Comparison of ENCODE assay signal across 9 mouse cellular contexts in the genomic region with DNA sequence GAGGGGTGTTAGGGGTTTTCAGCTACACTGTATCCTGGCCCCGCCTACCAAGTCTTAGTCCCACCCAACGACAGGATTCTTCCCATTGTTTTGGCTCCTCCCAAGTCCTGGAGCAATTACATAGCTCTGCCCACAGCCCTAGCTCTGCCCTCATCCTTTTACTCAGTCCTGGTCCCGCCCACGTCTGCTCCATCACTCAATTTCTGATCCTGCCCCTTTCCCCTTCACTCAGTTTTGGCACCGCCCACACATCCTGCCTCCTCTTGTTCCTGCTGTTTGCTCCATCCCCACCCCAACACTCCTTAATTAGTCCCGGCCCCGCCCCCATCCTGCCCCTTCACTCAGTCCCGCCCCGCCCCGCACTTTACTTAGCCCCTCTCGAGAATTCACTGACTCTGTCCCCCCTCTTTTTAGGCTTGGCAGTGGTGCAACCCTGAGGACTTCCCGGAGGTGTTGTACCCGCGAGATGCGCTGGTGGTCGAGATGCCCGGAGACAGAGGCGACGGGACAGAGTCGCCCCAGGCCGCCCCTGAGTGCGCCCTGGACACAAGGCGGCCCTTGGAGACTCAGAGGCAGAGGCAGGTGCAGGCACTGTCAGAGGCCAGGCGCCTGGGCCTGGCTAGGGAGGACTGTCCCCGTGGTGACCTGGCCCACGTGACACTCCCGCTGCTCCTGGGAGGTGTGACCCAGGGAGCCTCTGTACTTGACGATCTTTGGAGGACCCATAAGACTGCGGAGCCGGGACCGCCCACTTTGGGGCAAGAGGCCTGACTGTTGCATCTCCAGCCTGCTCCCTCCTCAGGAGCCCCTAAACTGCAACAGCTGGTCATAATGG. TPM values are rescaled to one million over a fixed set of nuclear protein-coding genes. Genes with fewer than 3 reads are reported as not detected.
DNase-seq lines count a peak whose midpoint lies in the region; ATAC-seq and TF ChIP-seq lines count a peak whose summit lies in the region.
"Had no signal": no experiment of that assay in that cellular context is flagged by ENCODE, and none has a peak within 500 bp of the region (broad histone marks: within the 10 kb centered on the region; RNA-seq: fewer than 3 reads in every experiment).

No protein-coding gene starts in this region.

- H3K27me3 ChIP-seq in stomach, embryonic 16.5 days (ENCODE audit: control insufficient read depth, insufficient read depth, low read length), result no peaks in the 10 kb centered on the region

- H3K4me2 ChIP-seq in stomach, embryonic 16.5 days (ENCODE audit: low read depth, low read length), result peak overlapping the region; percentile 40

- no peak overlapping the region for H3K27ac ChIP-seq in ES-E14 (ENCODE audit: insufficient read depth, low read depth, low read length, poor library complexity, severe bottlenecking)
- no peak overlapping the region for H3K27ac ChIP-seq in stomach, embryonic 16.5 days (ENCODE audit: low read length)

- peak; percentile 99 for DNase-seq in ES-E14 (ENCODE audit: low read depth, low spot score)
- DNase-seq in embryo, embryonic 10.5 days (ENCODE audit: low spot score), result peak; percentile 87
- DNase-seq in heart, adult 9 months (ENCODE audit: low spot score in 2 of 2), result peak; percentile 73 to 77
- DNase-seq in kidney, adult 18-20 months, result peak; percentile 70
- peak; percentile 78 for DNase-seq in lung, adult 2 months
- no peak for DNase-seq in cerebellum, adult 11 months
- DNase-seq in left cerebral cortex, adult 11 months (ENCODE audit: low spot score), result no peak

- H3K4me3 ChIP-seq in ES-E14 (ENCODE audit: insufficient read depth in 1 of 2, low read depth in 1 of 2, low read length in 2 of 2, poor library complexity in 1 of 2, severe bottlenecking in 1 of 2), result peak overlapping the region; percentile 48 to 55
- H3K4me3 ChIP-seq in lung, adult 2 months (replicated peaks; ENCODE audit: extremely low read depth, low read depth, low read length), result peak overlapping the region; percentile 26
- no peak overlapping the region; the same call in 1 of the 2 replicates for H3K4me3 ChIP-seq in stomach, embryonic 16.5 days (replicated peaks; ENCODE audit: low read length)

- peak overlapping the region; percentile 55 for H3K9ac ChIP-seq in ES-E14 (ENCODE audit: insufficient read depth, low read depth, low read length, poor library complexity, severe bottlenecking)
- H3K9ac ChIP-seq in stomach, embryonic 16.5 days (ENCODE audit: low read length), result peak overlapping the region; percentile 51; the same call in 1 of the 2 replicates

- no peak for TF ChIP-seq CTCF in lung, adult 2 months (IDR thresholded peaks at IDR 0.05; ENCODE audit: insufficient read depth, low read length)

- WGBS in lung, adult 2 months, result 16% methylated on average over 31 of the region's 31 CpGs
- 5% methylated on average over 31 of the region's 31 CpGs for WGBS in stomach, embryonic 16.5 days

- H3K4me1 ChIP-seq in ES-E14 (ENCODE audit: control insufficient read depth in 2 of 2, insufficient read depth in 2 of 2, low read length in 2 of 2, poor library complexity in 1 of 2), result peaks cover 0 to 12% of the 10 kb centered on the region in 2 experiments; a peak in 3 of 4 replicates
- no peaks in the 10 kb centered on the region; the same call in 1 of the 2 replicates for H3K4me1 ChIP-seq in lung, adult 2 months (ENCODE audit: control insufficient read depth, insufficient read depth, low read length)
- H3K4me1 ChIP-seq in stomach, embryonic 16.5 days (ENCODE audit: control insufficient read depth, insufficient read depth, low read length), result peaks cover 12% of the 10 kb centered on the region; the same call in 1 of the 2 replicates

- no peaks in the 10 kb centered on the region for H3K36me3 ChIP-seq in ES-E14 (ENCODE audit: control insufficient read depth, insufficient read depth, low read length, poor library complexity, severe bottlenecking)
- H3K36me3 ChIP-seq in stomach, embryonic 16.5 days (ENCODE audit: control insufficient read depth, insufficient read depth, low read length), result no peaks in the 10 kb centered on the region

- in situ Hi-C loops in ES-E14 (cut with MboI; ENCODE audit: low sequenced_read_pairs in 2 of 2, unreplicated experiment in 2 of 2), result no loop called here

- H3K9me3 ChIP-seq in ES-E14 (ENCODE audit: control insufficient read depth, insufficient read depth, low read depth, low read length), result no peaks in the 10 kb centered on the region
- H3K9me3 ChIP-seq in stomach, embryonic 16.5 days (replicated peaks; ENCODE audit: control insufficient read depth, low read length), result peaks cover 2% of the 10 kb centered on the region; the same call in 1 of the 2 replicates

- TF ChIP-seq POLR2A in lung, adult 2 months (IDR thresholded peaks at IDR 0.05; ENCODE audit: borderline replicate concordance, extremely low read depth, low read depth, low read length), result no peak

- ATAC-seq in stomach, embryonic 16.5 days (ENCODE audit: insufficient read depth, low FRiP score), result peak; percentile 84

TF ChIP-seq in ES-E14, 5 proteins besides CTCF, POLR2A, EP300 and RAD21:
- TF ChIP-seq ZNF384 (IDR thresholded peaks at IDR 0.05; ENCODE audit: low read depth, low read length) (no peak), ZC3H11A (IDR thresholded peaks at IDR 0.05; ENCODE audit: borderline replicate concordance, low read depth, low read length) (no peak)

RNA-seq across cellular contexts. Expression of a gene that starts 12.1 kb away (rescaled TPM):
- 0.69 and 1.2 TPM in 2 replicates for total RNA-seq in ES-E14 (2012; rRNA removed)
- polyA plus RNA-seq in lung, adult 2 months (2012; rRNA removed), result 0.86 and 1.5 TPM in 2 replicates
- polyA plus RNA-seq in stomach, embryonic 16.5 days (2015; fragmentation: Nextera tagmentation; extraction: Ambion mirVana), result 0.23 TPM in 1 of 2 replicates, not detected in the other

RNA-seq across cellular contexts. Expression of a gene that starts 15.5 kb away (rescaled TPM):
- 7.8 and 11.5 TPM in 2 replicates for total RNA-seq in ES-E14 (2012; rRNA removed)
- polyA plus RNA-seq in lung, adult 2 months (2012; rRNA removed), result 84.2 and 87.0 TPM in 2 replicates
- polyA plus RNA-seq in stomach, embryonic 16.5 days (2015; fragmentation: Nextera tagmentation; extraction: Ambion mirVana), result 10.0 and 10.5 TPM in 2 replicates

RNA-seq across cellular contexts. Expression of a gene that starts 19.2 kb away (rescaled TPM):
- 11.4 and 18.8 TPM in 2 replicates for total RNA-seq in ES-E14 (2012; rRNA removed)
- polyA plus RNA-seq in lung, adult 2 months (2012; rRNA removed), result 50.3 and 78.3 TPM in 2 replicates
- 6.0 and 7.1 TPM in 2 replicates for polyA plus RNA-seq in stomach, embryonic 16.5 days (2015; fragmentation: Nextera tagmentation; extraction: Ambion mirVana)

RNA-seq across cellular contexts. Expression of a gene that starts 42.7 kb away (rescaled TPM):
- 3.7 and 6.6 TPM in 2 replicates for total RNA-seq in ES-E14 (2012; rRNA removed)
- 3.4 and 5.0 TPM in 2 replicates for polyA plus RNA-seq in lung, adult 2 months (2012; rRNA removed)
- polyA plus RNA-seq in stomach, embryonic 16.5 days (2015; fragmentation: Nextera tagmentation; extraction: Ambion mirVana), result 1.4 TPM in 2 replicates
- total RNA-seq: neutrophil, adult 5-6 weeks had no signal

RNA-seq across cellular contexts. Expression of a gene that starts 43.8 kb away (rescaled TPM):
- total RNA-seq in ES-E14 (2012; rRNA removed), result 52.7 and 71.0 TPM in 2 replicates
- 112 and 119 TPM in 2 replicates for polyA plus RNA-seq in lung, adult 2 months (2012; rRNA removed)
- 57.6 and 60.8 TPM in 2 replicates for polyA plus RNA-seq in stomach, embryonic 16.5 days (2015; fragmentation: Nextera tagmentation; extraction: Ambion mirVana)

Comparison
In these comparisons a context has a peak if more than half of its experiments do, and no peak if none do; other contexts are left out.
1. DNase-seq: peak in ES-E14 (single experiment), embryo, embryonic 10.5 days (single experiment), heart, adult 9 months (2 of 2), kidney, adult 18-20 months (single experiment) and lung, adult 2 months (single experiment); none in cerebellum, adult 11 months (single experiment) and left cerebral cortex, adult 11 months (single experiment).